Mouse (Mus musculus) liver, embryonic 16.5 days (tissue): ENCODE data around the gene Rwdd2a. TPM values are rescaled to one million over a fixed set of nuclear protein-coding genes. Genes with fewer than 3 reads are reported as not detected.
A peak's percentile ranks its signal among the peaks of the same experiment; 100 is the strongest.

Experiments
- ATAC-seq: fragments of 200-750 bp; cut with Nextera tagmentation; 2 replicates; pipeline ENCODE4 v1.8.0; 2017; ENCODE audit warnings: low read depth, mild to moderate bottlenecking, moderate number of reproducible peaks, moderate library complexity
- H3K27ac ChIP-seq: fragments of 300-500 bp; sonication (generic); 2 replicates; pipeline ENCODE4 v1.5.1; 2014; ENCODE audit warnings: mild to moderate bottlenecking, low read length
- H3K27me3 ChIP-seq: fragments of 300-500 bp; sonication (generic); 2 replicates; pipeline ENCODE4 v1.6.1; 2014; ENCODE audit warnings: low read depth, low read length, mixed read lengths; ENCODE audit not compliant: control insufficient read depth, insufficient read depth
- H3K36me3 ChIP-seq: fragments of 300-500 bp; sonication (generic); 2 replicates; pipeline ENCODE4 v1.6.1; 2014; ENCODE audit warnings: mild to moderate bottlenecking; ENCODE audit not compliant: control insufficient read depth, insufficient read depth
- H3K4me1 ChIP-seq: fragments of 300-500 bp; sonication (generic); 2 replicates; pipeline ENCODE4 v1.6.1; 2014; ENCODE audit warnings: low read depth, low read length, mixed read lengths; ENCODE audit not compliant: control insufficient read depth
- H3K4me2 ChIP-seq: fragments of 300-500 bp; sonication (generic); 2 replicates; pipeline ENCODE4 v1.6.1; 2014; ENCODE audit warnings: low read depth, low read length, mixed read lengths
- H3K4me3 ChIP-seq: fragments of 300-500 bp; sonication (generic); 2 replicates; pipeline ENCODE4 v1.5.1; 2014; ENCODE audit warnings: low read depth, mild to moderate bottlenecking, low read length
- H3K9ac ChIP-seq: fragments of 300-500 bp; sonication (generic); 2 replicates; pipeline ENCODE4 v1.6.1; 2014; ENCODE audit warnings: low read depth, low read length
- H3K9me3 ChIP-seq: fragments of 300-500 bp; sonication (generic); replicated peaks from 2 replicates; pipeline ENCODE4 v1.6.1; 2016; ENCODE audit warnings: low read length; ENCODE audit not compliant: control insufficient read depth
- WGBS: fragments of 180-500 bp; shearing (Covaris S2); extraction: QIAGEN DNeasy Blood & Tissue Kit; methylation state at CpG from one replicate; pipeline ENCODE4 v1.1.7; 2014; ENCODE audit not compliant: insufficient replicate concordance; 5-methylcytosine and 5-hydroxymethylcytosine counted together
- polyA plus RNA-seq: library from polyadenylated mRNA; unstranded; fragments of >200 nt; fragmentation: Nextera tagmentation; extraction: Ambion mirVana; gene quantifications from 2 replicates; pipeline ENCODE4 v1.2.1, GENCODE M21; 2015

The Rwdd2a gene
- polyA plus RNA-seq, 1 experiment from 2014 or later, result 0.97 TPM

GRCm38 (mm10) chr9:86554641-86555040, 17.1 kb upstream of the Rwdd2a start:
- Histone ChIP-seq H3K4me1 (no peaks in the 10 kb centered on the region), H3K36me3 (peaks cover 5% of the 10 kb centered on the region), H3K27ac (no peak overlapping the region), H3K27me3 (no peaks in the 10 kb centered on the region), H3K9ac (no peak overlapping the region), H3K4me2 (no peak overlapping the region), H3K4me3 (no peak overlapping the region), H3K9me3 (no peaks in the 10 kb centered on the region)
- WGBS, result 76% methylated on average over 4 of the region's 4 CpGs
- ATAC-seq, result no peak

GRCm38 (mm10) chr9:86560543-86560942, 11.2 kb upstream of the Rwdd2a start:
- no peak overlapping the region for H3K4me2 ChIP-seq
- H3K27ac ChIP-seq, result no peak overlapping the region
- H3K9me3 ChIP-seq, result no peaks in the 10 kb centered on the region
- H3K4me3 ChIP-seq, result no peak overlapping the region
- no peak overlapping the region for H3K9ac ChIP-seq
- no peaks in the 10 kb centered on the region for H3K4me1 ChIP-seq
- 61% methylated on average over 3 of the region's 3 CpGs for WGBS
- H3K36me3 ChIP-seq, result no peaks in the 10 kb centered on the region
- no peaks in the 10 kb centered on the region for H3K27me3 ChIP-seq
- no peak for ATAC-seq

DNA sequence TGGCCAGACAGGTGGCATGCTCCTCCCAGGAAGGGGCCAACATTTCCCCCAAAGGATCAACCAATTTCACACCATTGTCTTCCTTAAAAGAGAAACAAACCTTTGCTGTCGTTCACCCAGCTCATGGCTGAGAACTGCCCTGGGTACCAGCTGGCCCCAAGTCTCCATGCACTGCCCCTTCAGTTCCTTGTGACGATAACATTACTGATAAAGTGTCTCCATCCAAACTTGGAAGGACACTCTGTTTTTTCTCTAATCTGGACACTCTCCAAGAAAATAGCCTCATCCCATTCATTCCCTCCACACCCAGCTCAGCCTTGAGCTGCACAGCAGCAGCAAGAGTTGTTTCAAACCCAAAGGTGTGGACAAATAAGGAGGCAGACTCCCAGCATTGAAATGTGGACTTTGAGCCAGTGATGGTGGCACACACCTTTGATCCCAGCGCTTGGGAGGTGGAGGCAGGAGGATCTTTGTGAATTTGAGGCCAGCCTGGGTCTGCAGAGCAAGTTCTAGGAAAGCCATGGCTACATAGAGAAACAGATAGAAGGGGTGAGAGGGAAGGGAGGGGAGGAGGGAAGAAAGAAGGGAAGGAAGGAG, 2.4 kb upstream of the Rwdd2a start:
- H3K36me3 ChIP-seq, result no peaks in the 10 kb centered on the region
- no peaks in the 10 kb centered on the region for H3K27me3 ChIP-seq
- no peak overlapping the region for H3K27ac ChIP-seq
- peaks cover 11% of the 10 kb centered on the region for H3K4me1 ChIP-seq
- no peak overlapping the region for H3K4me2 ChIP-seq
- no peak overlapping the region for H3K9ac ChIP-seq
- WGBS, result 56% methylated on average over 3 of the region's 3 CpGs
- H3K9me3 ChIP-seq, result no peaks in the 10 kb centered on the region
- no peak overlapping the region for H3K4me3 ChIP-seq
- ATAC-seq, result no peak

- no peak for ATAC-seq
- peak overlapping the region; percentile 100 for H3K4me2 ChIP-seq
- 64% methylated on average over 10 of the region's 10 CpGs for WGBS
- H3K27ac ChIP-seq, result no peak overlapping the region
- peak overlapping the region; percentile 79 for H3K4me3 ChIP-seq
- no peaks in the 10 kb centered on the region for H3K36me3 ChIP-seq
- peaks cover 11% of the 10 kb centered on the region for H3K4me1 ChIP-seq
- H3K9ac ChIP-seq, result no peak overlapping the region
- no peaks in the 10 kb centered on the region for H3K27me3 ChIP-seq
- no peaks in the 10 kb centered on the region for H3K9me3 ChIP-seq
Observed at GRCm38 (mm10) chr9:86570261-86570890, 1.4 kb upstream of the Rwdd2a start.

- no peak for ATAC-seq
- Histone ChIP-seq H3K36me3 (no peaks in the 10 kb centered on the region), H3K9me3 (no peaks in the 10 kb centered on the region), H3K9ac (no peak overlapping the region), H3K4me1 (peaks cover 11% of the 10 kb centered on the region), H3K4me2 (peak overlapping the region; percentile 100), H3K27ac (no peak overlapping the region; the same call in 1 of the 2 replicates), H3K27me3 (no peaks in the 10 kb centered on the region), H3K4me3 (peak overlapping the region; percentile 79)
- 16% methylated on average over 8 of the region's 8 CpGs for WGBS
Observed at GRCm38 (mm10) chr9:86570946-86571345, 845 bp upstream of the Rwdd2a start.

DNA sequence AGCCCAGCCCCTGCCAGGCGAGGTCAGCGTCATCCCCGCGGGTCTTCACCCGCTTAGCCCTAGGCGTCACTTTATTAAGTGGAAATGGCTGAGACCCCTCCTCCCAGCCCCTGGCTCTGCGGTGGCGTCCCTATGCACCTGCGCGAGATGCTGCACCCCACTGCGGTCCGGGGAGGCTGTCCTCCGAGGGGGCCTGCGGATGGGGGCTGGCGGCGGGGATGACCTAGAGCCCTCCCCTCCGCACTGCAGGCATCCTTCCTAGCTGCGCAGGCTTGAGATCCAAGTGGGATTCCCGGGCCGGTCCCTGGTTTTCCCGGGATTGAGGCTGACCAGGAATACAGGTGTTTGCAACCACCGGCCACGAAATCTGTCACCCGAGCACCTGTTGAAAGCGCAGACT, 405 bp downstream of the Rwdd2a start:
- Histone ChIP-seq H3K27me3 (no peaks in the 10 kb centered on the region), H3K4me3 (peak overlapping the region; percentile 79), H3K4me1 (peaks cover 11% of the 10 kb centered on the region), H3K9me3 (no peaks in the 10 kb centered on the region), H3K4me2 (peak overlapping the region; percentile 100), H3K27ac (no peak overlapping the region), H3K9ac (peak overlapping the region; percentile 62), H3K36me3 (no peaks in the 10 kb centered on the region)
- under 1% methylated on average over 25 of the region's 25 CpGs for WGBS
- ATAC-seq, result peak; percentile 14

DNA sequence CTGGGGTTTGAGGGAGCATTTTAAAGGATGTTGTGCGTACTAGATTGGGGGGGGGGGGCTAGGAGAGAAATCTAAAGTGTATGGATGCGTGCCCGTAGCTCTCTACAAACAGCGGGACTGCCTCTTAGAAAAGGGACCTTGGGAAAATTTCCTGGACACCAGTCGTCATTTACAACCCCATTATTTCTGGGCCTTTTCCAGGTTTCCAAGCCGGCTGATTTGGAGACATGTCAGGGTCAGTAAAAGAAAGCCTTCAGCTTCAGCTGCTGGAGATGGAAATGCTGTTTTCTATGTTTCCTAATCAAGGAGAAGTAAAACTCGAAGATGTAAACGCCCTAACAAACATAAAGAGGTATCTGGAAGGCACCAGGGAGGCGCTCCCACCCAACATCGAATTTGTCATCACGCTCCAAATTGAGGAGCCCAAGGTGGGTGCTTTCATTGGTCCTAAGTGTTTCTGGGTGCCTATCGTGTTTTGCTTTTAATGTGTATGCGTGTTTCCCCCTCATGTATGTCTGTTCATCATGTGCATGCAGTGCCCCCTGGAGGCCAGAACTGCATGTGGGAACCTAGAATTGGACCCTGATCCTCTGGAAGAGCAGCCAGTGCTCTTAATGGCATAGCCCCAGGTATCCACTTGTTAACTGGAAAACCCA, 973 bp downstream of the Rwdd2a start:
- 3% methylated on average over 13 of the region's 13 CpGs for WGBS
- no peak overlapping the region for H3K27ac ChIP-seq
- H3K4me2 ChIP-seq, result peak overlapping the region; percentile 100
- no peaks in the 10 kb centered on the region for H3K36me3 ChIP-seq
- H3K4me3 ChIP-seq, result peak overlapping the region; percentile 79
- no peaks in the 10 kb centered on the region for H3K9me3 ChIP-seq
- H3K4me1 ChIP-seq, result peaks cover 11% of the 10 kb centered on the region
- ATAC-seq, result no peak
- H3K9ac ChIP-seq, result peak overlapping the region; percentile 62; the same call in 1 of the 2 replicates
- no peaks in the 10 kb centered on the region for H3K27me3 ChIP-seq

- H3K27ac ChIP-seq, result no peak overlapping the region
- no peaks in the 10 kb centered on the region for H3K36me3 ChIP-seq
- H3K4me1 ChIP-seq, result peaks cover 11% of the 10 kb centered on the region
- no peaks in the 10 kb centered on the region for H3K9me3 ChIP-seq
- 44% methylated on average over 20 of the region's 20 CpGs for WGBS
- no peak overlapping the region for H3K4me3 ChIP-seq
- ATAC-seq, result no peak
- H3K4me2 ChIP-seq, result no peak overlapping the region
- H3K9ac ChIP-seq, result no peak overlapping the region
- no peaks in the 10 kb centered on the region for H3K27me3 ChIP-seq
Observed at GRCm38 (mm10) chr9:86573616-86574303, 2.0 kb downstream of the Rwdd2a start.
